Mouse (Mus musculus): ENCODE results near the gene Srsf4.

The Srsf4 gene

DNA sequence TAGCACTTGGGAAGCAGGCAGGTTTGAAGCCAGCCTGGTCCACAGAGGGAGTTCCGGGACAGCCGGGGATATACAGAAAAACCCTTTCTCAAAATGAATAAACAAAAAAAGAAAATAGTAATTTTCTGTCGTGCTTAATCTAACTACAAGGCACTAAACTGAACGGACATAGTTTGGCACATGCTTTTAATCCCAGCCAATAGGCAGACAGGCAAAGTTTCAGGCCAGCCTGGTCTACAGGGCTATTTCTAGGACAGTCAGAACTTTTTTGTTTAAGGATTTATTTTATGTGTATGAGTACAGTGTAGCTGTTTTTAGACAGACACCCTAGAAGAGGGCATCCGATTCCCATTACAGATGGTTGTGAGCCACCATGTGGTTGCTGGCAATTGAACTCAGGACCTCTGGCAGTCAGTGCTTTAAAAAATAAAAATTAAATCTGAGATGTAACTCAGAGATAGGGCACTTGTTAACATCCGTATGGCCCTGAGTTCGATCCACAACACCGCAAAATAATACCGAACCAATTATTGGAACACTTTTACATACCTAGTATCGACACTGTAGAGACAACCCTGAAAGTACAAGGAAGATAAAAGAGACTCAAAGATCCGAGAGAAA is 635 bp upstream of the Srsf4 start:
- no peak for DNase-seq (ENCODE audit: low spot score)

DNA sequence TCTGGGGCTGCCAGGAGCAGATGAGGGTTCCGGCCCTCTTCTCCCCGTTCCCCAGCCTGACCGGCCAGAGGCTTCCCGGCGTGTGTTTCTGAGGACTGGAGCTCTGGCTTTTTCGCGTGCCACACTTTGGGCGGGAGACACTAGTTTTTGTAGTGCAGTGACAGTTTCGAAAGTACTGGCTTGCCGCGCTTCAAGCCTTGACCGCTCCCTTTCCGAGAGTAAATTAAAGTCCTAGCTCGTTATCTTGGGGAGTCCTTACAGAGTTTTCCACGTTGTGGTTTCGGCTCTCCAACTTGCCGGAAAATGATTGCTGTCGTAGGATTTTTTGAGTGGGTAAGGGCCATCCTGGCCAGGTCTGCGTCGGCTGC is 736 bp downstream of the Srsf4 start:
- no peak for DNase-seq (ENCODE audit: low spot score)

DNA sequence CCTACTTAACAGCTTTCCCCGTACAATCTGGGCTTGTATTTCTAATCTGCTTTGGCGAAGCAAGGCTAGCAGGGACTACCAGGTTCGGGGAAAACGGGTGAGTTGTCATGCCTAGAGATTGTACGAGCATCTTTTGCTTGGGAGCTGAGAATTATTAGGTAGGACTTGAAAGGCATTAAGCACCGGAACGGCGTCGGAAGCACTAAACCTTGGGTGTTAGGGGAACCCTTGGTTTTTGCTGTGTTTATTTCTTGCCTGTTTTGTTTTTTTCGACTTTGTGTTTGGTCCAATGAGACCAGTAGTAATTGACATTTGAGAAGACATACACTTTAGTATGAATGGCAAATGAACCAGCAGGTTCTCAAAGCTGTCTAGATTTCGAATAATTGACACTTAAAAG is 1.1 kb downstream of the Srsf4 start:
- DNase-seq (ENCODE audit: low spot score), result no peak

DNA sequence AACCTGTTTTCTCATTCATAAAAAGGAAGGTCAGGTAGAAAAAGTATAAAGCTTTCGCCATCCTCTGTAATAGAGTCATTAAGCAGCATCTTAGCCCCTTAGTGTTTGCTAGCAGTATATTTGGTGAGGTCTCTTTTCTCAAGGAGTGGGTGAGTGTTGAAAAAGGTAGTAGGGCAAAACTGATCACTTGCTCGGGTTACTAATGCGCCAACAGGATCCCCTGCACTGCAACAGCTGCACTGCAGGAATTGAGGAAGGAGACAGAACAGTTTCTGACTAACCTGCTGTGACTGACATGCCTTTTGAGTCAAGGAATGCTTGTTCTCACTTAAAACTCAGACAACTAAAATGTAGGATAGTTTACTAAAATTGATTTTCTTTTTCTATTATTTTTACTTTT is 1.8 kb downstream of the Srsf4 start:
- no peak for DNase-seq (ENCODE audit: low spot score)

DNA sequence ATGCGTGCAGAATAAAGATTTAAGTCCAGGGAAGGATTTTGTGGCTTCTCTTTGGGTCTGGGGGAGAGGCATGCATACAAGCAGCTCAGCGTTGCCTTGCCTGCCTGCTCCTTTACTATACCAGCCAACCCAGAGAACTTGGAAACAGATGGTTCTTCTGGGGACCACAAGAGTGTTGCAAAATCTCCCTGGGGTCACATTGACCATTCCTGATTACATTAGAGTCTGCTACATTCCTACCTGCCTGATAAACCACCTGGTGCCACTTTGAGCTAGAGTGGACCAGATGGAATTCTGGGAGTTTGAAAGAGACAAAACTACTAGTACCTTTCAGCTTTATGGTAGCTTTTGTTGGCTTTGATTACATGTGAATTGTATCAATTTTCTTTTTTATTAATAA is 3.4 kb downstream of the Srsf4 start:
- no peak for DNase-seq (ENCODE audit: low spot score)

DNA sequence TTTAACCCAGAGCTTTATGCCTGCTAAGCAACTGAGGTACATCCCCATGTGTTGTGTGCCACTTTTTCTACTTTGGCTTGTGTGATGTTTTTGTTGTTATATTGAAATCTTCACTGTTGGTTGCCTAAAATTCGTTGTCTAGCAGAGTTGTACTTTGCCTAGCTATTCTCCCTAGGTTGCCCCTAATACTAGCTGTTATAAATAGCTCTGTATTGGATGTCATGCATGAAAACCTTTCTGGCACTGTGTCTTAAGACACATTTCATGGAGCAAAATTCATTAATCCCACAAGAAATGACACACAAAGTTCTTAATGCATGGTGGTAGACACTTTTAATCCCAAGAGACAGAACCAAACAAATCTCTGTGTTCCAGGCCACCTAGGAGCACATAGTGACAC is 6.3 kb downstream of the Srsf4 start:
- DNase-seq (ENCODE audit: low spot score), result no peak

DNA sequence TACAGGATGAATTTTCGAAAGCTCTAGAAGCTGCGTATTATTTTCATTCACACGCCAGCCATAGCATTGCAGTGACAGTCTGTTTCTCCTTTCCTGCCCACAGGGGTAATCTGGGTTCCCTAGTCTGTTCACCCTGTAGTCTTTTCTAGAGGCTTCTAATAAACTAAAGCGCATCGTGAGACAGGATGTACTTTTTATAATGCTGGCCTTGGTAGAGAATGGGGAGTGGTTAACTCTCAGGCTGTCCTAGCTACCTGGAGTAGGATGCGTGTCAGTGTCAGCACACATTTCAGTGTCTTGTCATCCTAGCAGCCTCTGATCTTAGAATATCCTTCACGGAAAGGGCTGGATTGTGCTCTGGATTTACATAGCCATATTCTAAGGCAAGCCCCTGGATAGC is 7.9 kb downstream of the Srsf4 start:
- DNase-seq (ENCODE audit: low spot score), result no peak

DNA sequence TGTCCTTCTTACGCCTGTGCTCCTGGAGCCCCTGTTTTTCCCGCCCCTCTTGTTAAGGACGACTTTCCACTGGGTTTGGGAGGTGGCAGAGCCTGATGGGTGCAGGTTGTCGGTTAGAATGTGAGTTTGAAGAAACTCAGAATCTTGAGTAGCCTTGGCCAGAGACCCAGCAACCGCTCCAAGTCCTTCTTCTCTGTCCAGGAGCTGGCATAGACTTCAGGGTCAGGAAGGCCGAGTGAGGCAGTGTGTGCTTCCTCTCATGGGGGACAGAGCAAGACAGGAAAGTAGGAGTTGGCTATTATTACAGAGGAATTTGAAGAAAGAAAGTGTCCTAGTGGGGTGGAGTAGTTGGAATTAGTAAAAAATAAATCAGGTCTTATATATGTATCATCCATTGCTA is 10.2 kb downstream of the Srsf4 start:
- DNase-seq (ENCODE audit: low spot score), result no peak

DNA sequence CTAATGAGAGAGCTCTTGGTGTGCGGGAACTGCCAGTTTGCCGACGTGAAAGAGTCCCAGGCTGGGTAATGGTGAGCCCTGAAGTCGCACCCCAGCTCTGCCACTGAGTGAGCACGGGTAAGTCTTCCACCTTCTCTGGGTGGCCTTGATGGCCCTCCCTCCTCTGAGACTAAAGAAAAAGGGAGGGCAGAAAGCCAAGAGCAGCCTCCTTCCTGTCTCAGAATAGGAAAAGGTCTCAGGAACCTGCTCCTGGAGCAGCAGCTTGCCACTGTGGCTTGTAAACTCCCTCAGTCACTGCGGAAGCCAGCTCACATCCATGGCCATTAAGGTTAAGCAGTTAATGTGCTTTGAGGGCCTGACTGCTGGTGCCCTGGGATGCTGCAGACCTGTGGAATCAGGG is 12.0 kb downstream of the Srsf4 start:
- no peak for DNase-seq (ENCODE audit: low spot score)

DNA sequence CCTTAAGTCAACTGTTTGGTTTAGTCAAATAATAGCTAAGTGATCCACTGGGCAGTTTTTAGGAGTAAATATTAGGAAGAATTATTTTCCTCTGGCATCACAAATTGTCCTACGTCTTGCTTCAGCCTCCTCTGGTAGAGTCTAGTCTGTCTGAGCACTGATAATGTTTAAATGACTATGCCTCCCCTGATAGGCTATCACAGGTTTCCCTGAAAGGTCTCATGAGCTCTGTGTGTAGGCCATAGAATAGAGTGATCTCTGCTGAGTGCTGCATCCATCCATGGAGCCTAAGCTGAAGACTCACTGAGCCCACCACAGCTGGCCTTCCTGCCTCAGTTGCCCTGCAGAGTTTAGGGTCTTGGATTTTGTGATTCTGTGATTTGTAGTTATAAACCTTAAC is 15.1 kb downstream of the Srsf4 start:
- DNase-seq (ENCODE audit: low spot score), result no peak

DNA sequence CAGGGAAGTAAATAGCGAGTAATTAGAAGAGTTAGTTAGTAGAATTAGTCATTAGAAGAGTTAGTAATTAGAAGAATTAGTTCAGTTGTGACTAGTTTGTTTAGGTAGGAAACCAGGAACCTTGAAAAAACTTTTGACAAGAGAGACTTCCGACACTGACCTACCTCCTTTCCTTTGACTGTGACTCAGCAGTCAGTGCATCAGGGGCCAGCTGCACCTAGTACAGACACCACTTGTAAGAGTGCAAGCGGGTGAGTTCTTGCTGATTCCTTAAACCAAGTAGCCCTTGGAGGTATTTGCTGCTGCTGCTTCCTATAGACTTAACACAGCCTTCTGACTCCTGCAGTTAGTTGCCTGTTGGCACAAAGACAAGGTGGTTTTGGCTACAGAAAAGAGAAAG is 17.3 kb downstream of the Srsf4 start:
- no peak for DNase-seq (ENCODE audit: low spot score)

DNA sequence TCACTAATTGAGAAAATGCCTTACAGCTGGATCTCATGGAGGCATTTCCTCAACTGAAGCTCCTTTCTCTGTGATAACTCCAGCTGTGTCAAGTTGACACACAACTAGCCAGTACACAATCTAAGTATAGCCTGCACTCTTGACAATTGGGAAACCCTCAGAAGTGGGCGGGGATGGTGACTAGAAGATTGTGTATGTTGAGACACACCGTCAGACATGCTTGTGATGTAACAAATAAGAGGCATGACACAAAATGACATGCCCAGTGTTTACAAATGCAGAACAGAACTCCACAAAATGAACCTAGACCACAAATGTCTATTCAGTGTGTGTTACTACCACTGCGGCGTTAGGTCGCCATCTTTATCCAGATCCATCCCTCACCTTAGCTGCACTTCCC is 23.7 kb downstream of the Srsf4 start:
- no peak for DNase-seq (ENCODE audit: low spot score)

DNA sequence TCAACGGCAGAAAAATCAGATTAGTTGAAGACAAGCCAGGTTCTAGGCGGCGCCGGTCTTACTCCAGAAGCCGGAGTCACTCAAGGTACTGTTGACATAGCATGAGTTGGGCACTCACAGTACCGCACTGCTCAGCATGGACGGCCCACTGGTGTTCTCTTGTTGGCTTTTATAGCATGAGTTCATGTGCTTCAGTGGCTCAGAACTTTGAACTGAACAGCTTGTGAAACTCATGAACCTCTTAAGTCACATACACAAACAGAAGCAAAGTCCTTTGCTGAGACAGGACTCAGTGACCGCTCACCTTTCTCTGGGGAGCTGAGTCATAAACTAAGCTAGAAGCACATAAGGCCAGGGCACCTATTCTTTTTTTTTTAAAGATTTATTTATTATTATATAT is 24.4 kb downstream of the Srsf4 start:
- no peak for DNase-seq (ENCODE audit: low spot score)

DNA sequence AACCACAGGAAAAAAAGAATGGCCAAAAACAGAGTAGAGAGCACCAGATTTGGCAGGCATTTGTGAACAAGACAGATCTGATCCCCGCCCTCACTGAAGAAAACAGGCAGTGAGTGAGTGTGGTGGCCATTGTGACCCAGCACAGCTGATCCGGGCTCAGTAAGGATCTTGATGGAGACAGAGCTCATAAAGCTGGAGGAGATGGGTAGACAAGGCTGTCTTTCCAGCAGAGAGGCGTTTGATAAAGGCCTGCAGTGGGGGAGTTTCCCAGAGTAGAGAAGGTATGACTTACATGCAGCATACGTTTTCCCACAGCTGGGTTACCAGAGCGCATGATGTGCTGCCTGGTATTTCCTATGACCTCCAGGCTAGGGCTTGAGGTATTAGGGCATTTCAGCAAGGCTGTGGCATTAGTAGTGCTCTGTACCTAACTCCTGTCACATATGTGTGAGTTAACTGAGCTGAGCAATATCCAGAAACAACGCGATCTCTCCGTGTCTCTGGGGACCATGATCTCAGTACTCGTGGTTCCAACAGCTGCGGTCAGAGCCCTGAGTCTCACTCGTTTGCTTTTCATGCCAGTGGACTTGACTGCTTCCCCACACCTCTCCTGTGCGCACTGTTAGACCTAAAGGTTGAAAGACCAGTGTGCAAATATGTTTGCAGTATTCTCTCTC is 25.2 kb downstream of the Srsf4 start:
- DNase-seq (ENCODE audit: low spot score), result no peak

DNA sequence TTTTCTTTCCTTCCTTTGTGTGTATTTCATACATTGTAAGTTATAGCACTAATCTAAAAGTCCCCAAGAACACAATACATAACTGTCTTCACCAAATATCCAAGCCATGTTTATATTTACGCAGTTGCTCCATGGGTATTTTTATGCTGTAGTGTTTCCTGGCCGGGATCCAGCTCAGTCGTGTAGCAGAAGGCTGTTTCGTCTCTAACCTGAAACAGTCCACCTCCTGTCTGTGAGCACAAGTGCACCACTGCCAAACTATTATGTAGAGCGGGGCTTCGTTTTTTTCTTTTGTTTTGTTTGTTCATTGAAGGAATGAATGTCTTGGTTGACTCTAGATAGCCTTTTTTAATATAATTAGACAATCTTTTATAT is 25.8 kb downstream of the Srsf4 start:
- no peak for DNase-seq (ENCODE audit: low spot score)

DNA sequence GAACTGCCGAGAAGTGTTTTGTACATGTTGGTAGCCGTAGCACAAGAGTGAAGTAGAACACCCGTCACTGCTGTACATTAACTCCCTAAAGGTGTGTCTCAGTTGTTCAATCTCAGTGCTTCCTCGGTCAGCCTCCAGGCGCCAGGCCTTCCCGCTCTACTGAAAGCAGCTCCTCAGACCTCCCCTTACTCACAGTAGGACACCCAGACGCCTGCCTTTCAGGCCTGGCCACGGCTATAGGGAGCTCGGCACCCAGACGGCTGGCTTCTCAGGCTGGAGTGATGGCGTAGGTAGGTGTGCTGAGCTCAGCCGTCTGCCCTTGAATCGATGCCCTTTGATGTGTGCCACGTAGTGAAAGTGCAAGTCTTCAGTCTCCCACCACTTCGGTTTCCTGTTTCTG is 27.7 kb downstream of the Srsf4 start:
- no peak for DNase-seq (ENCODE audit: low spot score)

DNA sequence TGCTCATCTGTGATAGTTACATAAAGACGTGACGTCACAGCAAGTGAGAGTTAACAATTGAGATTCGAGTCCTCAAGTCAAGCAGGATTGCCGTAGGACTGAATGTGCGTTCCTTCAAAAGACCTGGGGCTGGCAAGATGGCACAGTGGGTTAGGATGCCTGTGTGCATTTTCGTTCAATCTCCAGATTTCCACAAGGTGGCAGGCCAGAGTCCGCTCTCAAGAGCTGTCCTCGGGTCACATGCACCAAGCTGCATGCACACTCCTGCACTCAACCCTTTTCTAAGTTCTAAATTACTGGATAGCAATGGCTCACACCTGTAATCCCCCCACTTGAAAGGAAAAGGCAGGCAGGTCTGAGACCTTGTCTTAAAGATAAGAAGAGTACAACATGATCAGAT is 31.1 kb downstream of the Srsf4 start:
- DNase-seq (ENCODE audit: low spot score), result peak; percentile 39

DNA sequence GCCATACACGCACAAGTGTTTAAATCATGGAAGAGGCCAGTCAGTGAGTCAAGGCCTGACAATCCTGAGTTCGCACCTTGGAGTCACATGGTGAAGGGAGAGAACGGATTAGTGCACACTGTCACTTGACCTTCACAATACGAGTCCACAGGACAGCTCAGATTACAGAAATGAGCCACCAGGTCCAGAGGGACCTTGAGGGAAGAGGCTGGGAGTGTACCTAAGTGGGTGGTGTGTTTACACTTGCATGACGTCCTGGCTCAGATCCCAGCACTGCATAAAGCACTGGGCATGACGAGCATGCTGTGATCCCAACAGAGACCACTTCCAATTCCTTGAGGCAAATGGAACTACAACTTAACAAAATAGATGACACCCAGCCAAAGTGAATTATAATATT is 33.0 kb downstream of the Srsf4 start:
- no peak for DNase-seq (ENCODE audit: low spot score)

DNA sequence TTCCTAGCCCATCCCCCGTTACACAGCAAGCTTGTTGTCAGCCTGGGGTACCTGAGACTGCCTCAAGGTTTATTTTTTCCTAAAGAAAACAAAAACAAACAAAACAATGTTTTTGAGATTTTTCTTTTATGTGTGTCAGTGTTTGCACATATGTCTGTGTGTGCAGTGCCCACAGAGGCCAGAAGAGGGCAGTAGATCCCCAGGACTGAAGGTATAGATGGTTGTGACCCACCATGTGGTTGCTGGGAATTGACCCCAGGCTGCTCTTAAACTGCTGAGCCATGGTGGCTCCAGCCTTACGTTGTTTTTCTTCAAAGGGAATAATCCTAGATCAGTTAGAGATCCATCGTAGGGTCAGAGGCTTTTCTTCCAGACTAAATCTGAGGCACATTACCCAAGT is 34.5 kb downstream of the Srsf4 start:
- DNase-seq (ENCODE audit: low spot score), result no peak

DNA sequence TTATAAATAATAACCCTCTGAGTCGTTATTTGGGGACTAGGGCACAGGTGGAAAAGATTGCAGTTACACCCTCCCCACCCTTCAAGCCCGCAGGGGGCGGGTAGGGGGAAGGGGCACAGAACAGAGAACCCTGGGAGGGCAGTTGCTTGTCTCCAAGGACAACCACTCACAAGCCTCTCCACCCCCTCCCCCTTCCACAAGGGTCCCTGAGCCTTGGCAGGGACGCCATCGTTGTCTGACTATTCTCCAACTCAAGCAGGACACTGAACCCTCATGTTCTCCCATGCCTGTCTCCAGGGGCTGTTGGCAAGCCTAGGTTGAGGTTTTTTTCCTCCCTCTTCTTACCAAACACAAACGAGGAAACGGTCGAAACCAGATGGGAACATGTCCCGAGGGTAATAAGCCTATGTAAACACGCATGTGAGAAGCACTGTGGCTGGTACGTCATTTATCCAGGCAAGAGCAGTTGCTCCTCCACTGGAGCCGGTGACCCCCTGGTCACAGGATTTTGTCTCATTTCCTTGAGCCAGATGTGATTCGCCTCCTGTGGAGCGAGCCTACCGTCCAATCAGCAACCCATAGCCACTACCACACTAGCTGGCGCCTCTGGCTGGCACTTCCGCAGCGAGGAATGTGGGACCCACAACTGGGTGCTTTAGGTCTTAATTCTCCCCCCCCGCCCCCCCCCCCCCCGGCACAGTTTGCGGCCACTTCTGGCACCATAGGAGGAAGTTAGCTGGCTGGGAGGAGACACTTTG is 37.0 kb downstream of the Srsf4 start:
- DNase-seq (ENCODE audit: low spot score), result no peak

DNA sequence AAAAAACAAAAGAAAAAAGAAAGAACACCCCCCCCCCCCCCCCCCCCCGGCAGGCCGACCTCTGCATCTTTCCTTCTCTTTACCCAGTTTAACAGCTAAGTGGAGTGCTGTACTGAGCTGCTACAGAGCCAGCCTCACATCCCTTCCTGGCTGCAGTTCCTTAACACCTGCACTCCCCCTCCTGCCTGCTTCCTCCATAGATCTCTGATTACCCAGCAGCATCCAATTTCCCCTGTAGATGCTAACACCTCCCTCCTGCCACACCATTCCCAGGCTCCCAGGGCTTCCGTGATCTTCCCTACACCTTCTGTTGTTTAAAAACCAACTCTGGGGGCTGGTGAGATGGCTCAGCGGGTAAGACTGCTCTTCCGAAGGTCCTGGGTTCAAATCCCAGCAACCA is 38.1 kb downstream of the Srsf4 start:
- no peak for DNase-seq (ENCODE audit: low spot score)

DNA sequence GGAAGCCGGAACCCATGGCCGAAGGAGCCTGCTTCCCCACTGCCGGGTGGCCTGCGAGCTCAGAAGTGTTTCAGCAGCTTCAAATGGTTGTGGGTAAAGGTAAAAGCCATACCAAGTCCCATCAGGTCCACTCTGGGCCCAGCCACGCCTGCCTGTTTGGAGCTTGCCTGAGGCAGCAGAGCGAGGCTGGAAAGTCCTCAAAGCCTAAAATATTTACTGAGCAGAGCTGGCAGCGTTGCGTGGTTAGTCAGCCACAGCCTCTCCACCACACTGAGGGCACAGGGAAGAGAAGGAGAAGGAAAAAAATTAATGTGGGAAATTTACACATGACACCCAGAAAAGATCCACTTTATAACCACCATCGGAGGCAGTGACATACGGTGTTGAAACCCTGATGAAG is 40.1 kb downstream of the Srsf4 start:
- DNase-seq (ENCODE audit: low spot score), result no peak

DNA sequence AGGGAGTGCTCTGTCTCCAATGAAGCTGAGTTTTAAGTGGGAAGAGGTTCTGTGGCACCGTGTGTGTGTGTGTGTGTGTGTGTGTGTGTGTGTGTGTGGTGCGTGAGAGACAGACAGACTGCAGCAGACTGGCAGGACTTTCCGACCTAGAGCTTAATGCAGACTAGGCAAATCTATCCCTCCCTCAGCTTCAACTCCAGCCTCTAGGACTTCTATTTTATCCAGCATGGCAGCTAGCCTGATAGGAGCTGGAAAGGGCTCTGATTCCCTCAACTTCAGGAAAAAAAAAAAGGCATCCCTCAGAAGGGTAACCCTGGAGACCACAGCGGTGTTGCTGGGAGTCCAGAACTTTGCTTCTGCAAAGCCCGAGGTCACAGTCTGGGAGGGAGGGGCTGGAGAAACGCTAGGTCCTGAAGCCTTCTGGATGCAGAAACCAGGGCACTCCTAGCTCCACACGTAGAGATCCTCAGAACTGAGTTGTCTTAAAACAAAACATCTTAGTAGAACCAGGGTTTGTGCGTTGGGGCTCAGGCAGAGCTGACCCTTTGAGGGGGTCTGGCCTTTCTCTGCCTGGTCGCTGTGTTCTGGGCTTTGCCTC is 40.7 kb downstream of the Srsf4 start:
- no peak for DNase-seq (ENCODE audit: low spot score)

Data from layer of hippocampus, adult 11-12 months (tissue).